Mouse (Mus musculus) right cerebral cortex, postnatal 4 days (tissue): ENCODE results near the gene Cela2a.
A peak's percentile ranks its signal among the peaks of the same experiment; 100 is the strongest.

ENCODE experiments used
- DNase-seq: peaks from one replicate; pipeline ENCODE4 v3.0.0-alpha.2; 2022

Gene Cela2a

GRCm38 (mm10) chr4:141826060-141826459 lies at the start of gene Cela2a:
Cela2a (minus strand) TSS chr4:141826160.
- DNase-seq, result no peak

GRCm38 (mm10) chr4:141875481-141876108 lies 49.6 kb upstream of the Cela2a start:
- no peak for DNase-seq

- DNase-seq, result peak; percentile 80
Measured at GRCm38 (mm10) chr4:141874601-141875460, 48.9 kb upstream of the Cela2a start, which contains the start of gene Efhd2. Efhd2 (minus strand) TSS chr4:141874920.

DNA sequence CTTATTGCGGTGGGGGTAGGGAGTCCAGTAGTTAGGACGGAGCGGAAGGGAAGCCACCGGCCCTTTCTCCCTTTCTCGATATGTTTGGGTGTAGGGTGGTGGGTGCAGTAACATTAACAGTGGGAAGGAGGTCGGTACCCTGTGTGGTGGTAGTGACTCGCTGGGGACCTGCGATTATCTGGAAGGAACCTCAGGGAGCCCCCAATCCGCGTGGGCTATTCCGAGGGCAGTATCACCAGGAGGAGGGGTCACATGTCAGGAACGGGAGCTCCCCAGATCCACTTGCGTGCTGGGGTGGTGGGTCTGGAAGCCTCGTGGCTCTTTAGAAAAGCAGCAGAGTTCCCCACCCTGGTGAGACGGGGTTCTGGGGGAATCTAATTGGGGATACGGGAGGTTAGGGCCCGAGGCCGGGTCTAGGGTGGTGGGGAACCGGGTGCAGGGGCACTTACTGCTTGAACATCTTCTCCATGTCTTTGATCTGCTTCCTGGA lies 48.2 kb upstream of the Cela2a start:
- no peak for DNase-seq

DNA sequence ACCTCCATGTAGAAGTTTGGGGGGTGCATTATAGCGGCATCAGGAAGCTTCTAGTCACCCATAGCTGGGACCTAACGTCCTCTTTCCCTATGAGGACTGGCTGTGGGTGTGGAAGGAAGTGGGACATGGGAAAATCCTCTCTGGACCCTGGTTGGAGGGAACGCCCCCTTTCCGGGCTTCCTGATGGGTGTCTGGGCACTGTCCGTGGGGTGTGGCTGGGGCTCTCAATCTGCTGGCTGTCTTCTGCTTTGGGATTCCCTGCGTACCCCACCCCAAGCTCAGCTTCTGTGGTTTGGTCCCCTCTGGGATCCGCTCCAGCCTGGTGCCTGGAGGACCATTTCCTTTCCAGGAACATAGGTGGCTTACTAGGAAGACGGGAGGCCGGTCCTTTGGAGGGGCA lies 47.0 kb upstream of the Cela2a start:
- no peak for DNase-seq

DNA sequence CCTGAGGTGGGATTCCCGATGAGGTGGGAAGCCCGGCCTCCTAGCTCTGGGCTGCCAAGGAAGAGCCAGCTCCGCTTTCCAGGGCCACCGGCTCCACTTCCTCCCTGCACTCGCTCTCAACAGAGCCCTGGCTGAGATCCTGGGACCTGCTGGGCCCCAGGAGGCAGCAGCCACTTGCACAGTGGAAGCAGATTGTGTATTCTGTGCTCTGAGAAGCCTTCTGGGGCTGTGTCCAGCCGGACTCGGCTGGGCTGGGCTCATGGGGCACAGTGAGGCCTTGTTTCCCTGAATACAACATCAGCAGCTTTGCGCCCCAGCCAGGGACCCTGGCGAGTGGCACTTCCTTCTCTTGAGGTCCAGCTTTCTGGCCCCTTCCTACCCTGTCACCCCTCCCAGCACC lies 45.9 kb upstream of the Cela2a start:
- DNase-seq, result peak; percentile 47

DNA sequence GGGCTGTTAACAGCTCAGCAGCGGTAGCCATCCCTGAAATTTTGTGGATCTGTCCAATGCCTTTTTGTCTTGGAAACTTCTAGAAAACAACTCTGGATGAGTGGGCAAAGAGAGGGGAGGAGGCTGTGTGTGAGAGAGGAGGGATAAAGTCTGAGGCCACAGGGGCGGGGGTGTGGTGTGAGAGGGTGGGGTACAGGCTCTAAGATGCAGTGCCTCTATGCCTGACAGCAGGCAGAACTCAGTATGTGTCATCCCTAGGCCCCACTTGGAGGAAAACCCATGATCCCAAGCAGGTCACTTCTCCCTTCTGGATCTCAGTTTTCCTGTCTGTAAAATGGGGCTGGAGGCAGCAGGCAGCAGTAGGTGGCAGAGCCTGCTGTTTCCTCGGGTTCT lies 45.4 kb upstream of the Cela2a start:
- no peak for DNase-seq

- DNase-seq, result no peak
Measured at GRCm38 (mm10) chr4:141870666-141871332, 44.8 kb upstream of the Cela2a start.

- DNase-seq, result no peak
Measured at GRCm38 (mm10) chr4:141869436-141870215, 43.7 kb upstream of the Cela2a start.

GRCm38 (mm10) chr4:141868051-141868450 lies 42.1 kb upstream of the Cela2a start:
- no peak for DNase-seq

- DNase-seq, result peak; percentile 73
Measured at GRCm38 (mm10) chr4:141867498-141867897, 41.5 kb upstream of the Cela2a start.

DNA sequence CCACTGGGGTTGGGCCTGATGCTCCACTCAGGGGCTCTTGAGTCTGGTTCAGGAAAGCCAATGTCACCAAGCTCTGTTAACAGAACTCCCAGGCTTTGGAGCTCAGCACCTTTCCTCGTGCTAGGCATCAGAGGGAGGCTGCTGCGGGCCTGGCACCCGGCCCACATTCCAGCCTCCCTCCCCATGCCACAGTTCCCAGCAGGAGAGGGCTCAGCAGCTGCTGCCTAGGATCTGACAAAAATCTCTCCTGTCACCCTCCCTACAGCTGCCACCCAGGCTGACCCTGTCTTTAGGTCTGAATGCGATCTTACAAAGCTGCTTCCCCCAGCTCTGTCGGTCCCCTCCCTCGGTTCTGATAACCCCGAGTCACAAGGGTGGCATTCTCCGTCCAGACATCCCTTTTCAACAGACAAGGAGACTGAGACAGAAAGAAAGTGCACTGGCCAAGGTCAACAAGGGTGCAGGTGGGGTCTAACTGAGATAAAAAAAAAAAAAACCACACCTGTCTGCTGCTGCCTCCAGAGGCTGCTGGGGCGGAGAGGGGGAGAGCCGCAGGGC lies 41.1 kb upstream of the Cela2a start:
- DNase-seq, result no peak

- no peak for DNase-seq
Measured at GRCm38 (mm10) chr4:141865600-141865999, 39.6 kb upstream of the Cela2a start.

DNA sequence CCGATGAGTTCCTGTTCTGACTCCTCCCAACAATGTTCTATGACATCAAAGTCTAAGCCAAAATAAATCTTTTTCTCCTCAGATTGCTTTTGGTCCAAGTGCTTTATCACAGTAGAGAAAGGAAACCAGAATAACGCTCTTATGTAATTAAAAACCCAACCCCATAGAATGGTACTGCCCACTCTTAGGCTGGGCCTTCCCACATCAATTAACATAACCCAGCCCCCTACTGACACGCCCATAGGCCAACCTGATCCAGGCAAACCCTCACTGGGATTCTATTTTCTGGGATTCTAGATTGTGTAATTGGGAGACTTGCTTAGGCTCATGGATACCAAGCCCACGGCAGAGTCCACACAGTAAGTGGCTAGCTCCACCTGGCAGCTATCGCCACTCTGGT lies 39.0 kb upstream of the Cela2a start:
- DNase-seq, result no peak

DNA sequence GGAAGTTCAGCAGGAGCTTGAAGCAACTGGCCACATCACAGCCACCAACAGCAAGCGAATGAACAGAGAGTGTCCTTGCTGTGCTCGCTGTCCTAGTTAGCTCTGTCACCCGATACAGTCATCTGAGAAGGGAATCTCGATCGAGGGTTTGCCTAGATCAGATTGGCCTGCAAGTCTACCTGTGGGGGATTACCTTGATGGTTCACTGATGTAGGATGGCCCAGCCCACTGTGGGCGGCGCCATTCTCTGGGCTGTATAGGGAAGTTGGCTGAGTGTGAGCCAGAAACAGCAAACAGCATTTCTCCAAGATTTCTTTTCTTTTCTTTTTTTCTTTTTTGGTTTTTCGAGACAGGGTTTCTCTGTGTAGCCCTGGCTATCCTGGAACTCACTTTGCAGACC lies 38.5 kb upstream of the Cela2a start:
- no peak for DNase-seq

DNA sequence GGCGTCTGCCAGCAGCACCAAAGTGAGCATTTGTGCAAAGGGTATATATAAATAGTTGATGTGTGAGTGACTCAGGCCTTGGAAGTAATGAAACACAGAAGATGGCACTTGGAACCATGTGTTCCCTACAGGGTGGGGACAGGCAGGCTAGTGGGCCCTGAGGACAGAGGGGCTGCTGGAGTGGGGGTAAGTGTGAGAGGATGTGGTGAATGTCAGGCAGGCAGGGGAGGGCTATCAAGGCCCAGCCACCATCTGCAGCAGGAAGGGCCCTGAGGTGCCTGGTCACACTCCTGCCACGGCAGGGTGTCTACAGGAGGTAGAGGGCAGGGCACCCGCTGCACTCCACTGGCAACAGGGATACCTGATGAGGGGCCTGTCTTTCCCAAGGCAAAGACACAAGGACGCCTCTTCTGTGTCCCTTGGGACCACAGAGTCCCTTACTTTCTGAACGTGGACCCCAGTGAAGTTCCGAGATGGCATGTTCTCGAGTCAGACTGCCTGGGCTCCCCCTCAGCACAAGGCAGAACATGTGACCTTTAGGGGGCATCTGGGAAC lies 37.8 kb upstream of the Cela2a start:
- DNase-seq, result no peak

- no peak for DNase-seq
Measured at GRCm38 (mm10) chr4:141862867-141863266, 36.9 kb upstream of the Cela2a start.

GRCm38 (mm10) chr4:141861591-141862295 lies 35.8 kb upstream of the Cela2a start:
- DNase-seq, result no peak

GRCm38 (mm10) chr4:141860246-141860841 lies 34.4 kb upstream of the Cela2a start:
- no peak for DNase-seq

DNA sequence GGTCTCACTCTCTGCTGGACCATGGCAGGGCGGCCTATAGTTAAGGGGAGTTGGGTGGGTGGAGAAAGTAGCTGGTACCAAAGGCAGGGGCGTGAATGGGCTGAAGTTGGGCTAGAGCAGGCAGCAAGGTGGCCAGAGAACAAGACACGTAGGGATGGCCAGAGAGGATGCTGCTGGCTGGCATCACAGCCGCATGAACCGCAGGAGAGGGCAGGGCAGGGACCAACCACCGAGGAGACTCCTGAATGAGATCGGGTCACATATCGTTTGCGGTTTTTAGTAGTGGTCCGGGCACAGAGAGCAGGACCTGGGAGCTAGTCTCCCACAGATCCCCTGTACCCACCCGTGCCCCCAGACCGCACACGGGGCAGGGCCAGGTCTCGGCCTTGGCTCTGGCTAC lies 33.4 kb upstream of the Cela2a start:
- DNase-seq, result no peak

GRCm38 (mm10) chr4:141858501-141858900 lies 32.5 kb upstream of the Cela2a start:
- DNase-seq, result no peak
